Mouse (Mus musculus) neural tube, embryonic 14.5 days (tissue): ENCODE data around the gene Begain. TPM values are rescaled to one million over a fixed set of nuclear protein-coding genes. Genes with fewer than 3 reads are reported as not detected.

Experiments used
- ATAC-seq: fragments of 200-750 bp; cut with Nextera tagmentation; 2 replicates; pipeline ENCODE4 v1.8.0; 2017; ENCODE audit warnings: low read depth, mild to moderate bottlenecking, moderate TSS enrichment, moderate library complexity
- H3K27ac ChIP-seq: fragments of 300-500 bp; sonication (generic); 2 replicates; pipeline ENCODE4 v1.5.1; 2014; ENCODE audit warnings: low read depth, mild to moderate bottlenecking, control low read depth, low read length, moderate library complexity, mixed read lengths
- H3K27me3 ChIP-seq: fragments of 300-500 bp; sonication (generic); 2 replicates; pipeline ENCODE4 v1.6.1; 2014; ENCODE audit warnings: low read length; ENCODE audit not compliant: control insufficient read depth, insufficient read depth
- H3K36me3 ChIP-seq: fragments of 300-500 bp; sonication (generic); 2 replicates; pipeline ENCODE4 v1.6.1; 2014; ENCODE audit warnings: low read length, mixed read lengths; ENCODE audit not compliant: control insufficient read depth, insufficient read depth
- H3K4me1 ChIP-seq: fragments of 300-500 bp; sonication (generic); 2 replicates; pipeline ENCODE4 v1.6.1; 2014; ENCODE audit warnings: low read length; ENCODE audit not compliant: control insufficient read depth, insufficient read depth
- H3K4me2 ChIP-seq: fragments of 300-500 bp; sonication (generic); 2 replicates; pipeline ENCODE4 v1.6.1; 2014; ENCODE audit warnings: mild to moderate bottlenecking, low read depth, low read length, control low read depth
- H3K4me3 ChIP-seq: fragments of 300-500 bp; sonication (generic); 2 replicates; pipeline ENCODE4 v1.5.1; 2014; ENCODE audit warnings: low read depth, low read length, control low read depth, mixed read lengths
- H3K9ac ChIP-seq: fragments of 300-500 bp; sonication (generic); replicated peaks from 2 replicates; pipeline ENCODE4 v1.6.1; 2014; ENCODE audit warnings: low read depth, mild to moderate bottlenecking, control low read depth, low read length, mixed read lengths
- H3K9me3 ChIP-seq: fragments of 300-500 bp; sonication (generic); 2 replicates; pipeline ENCODE4 v1.6.1; 2016; ENCODE audit warnings: low read length; ENCODE audit not compliant: control insufficient read depth
- WGBS: fragments of 180-500 bp; shearing (Covaris S2); extraction: QIAGEN DNeasy Blood & Tissue Kit; methylation state at CpG from one replicate; pipeline ENCODE4 v1.1.7; 2014; 5-methylcytosine and 5-hydroxymethylcytosine counted together
- polyA plus RNA-seq: library from polyadenylated mRNA; unstranded; fragments of >200 nt; fragmentation: Nextera tagmentation; extraction: Ambion mirVana; gene quantifications from 2 replicates; pipeline ENCODE4 v1.2.1, GENCODE M21; 2014

Begain gene
- polyA plus RNA-seq: 40.8 and 53.1 TPM in 2 replicates

DNA sequence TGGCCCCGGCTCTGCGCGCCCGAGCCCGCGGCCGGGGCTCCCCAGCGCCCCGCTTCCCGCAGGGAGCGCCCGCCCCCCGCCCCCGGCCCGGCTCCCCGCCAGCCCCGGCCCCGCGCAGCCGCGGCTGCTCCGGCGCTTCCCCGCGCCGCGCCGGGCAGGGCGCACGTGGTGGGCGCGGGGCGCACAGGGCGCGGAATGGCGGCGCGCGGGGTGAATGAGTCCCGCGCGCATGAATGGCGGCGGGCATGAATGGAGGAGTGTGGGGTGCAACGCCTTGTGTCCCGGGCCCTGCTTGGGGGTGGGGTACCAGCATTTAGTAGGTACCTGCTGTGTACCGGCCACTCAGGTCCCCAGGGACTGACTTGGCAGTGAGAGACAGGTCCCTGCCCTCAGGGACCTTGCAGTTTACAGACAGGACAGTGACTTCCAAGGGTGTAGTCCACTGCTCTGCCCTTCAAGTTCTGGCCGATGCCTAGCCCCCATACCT is at the start of gene Begain:
TSS of gene Begain (minus strand) at position 51 of the 487 bp plus-strand sequence.
- H3K4me2 ChIP-seq: peak within 1 kb of the TSS; percentile 73
- WGBS: under 1% methylated on average over 37 of the region's 48 CpGs
- H3K4me1 ChIP-seq: peaks cover 12% of the 10 kb centered on the region
- H3K27ac ChIP-seq: peak within 1 kb of the TSS; percentile 45; the same call in 1 of the 2 replicates
- peak within 1 kb of the TSS; percentile 79 for H3K9ac ChIP-seq
- no peaks in the 10 kb centered on the region for H3K36me3 ChIP-seq
- peak; percentile 68 for ATAC-seq
- H3K4me3 ChIP-seq: peak within 1 kb of the TSS; percentile 59
- no peaks in the 10 kb centered on the region for H3K9me3 ChIP-seq
- no peaks in the 10 kb centered on the region; the same call in 1 of the 2 replicates for H3K27me3 ChIP-seq

DNA sequence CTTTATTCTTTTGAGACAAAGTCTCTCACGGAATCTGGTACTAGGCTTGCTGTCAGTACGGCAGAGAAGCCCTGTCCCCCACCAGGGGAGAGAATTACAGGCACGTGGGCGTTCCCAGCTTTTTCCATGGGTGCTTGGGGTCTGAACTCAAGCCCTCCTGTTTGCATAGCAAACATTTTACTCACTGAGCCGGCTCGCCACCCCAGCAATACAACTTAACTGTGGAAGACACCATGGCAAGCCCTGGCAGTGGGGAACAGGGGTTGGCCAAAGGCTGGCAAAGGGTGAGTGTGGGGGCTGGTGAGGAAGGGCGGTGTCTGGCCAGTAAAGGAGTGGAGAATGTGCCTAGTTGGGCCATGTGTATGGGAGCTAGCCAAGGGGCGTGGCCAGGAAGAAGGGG is 47.7 kb upstream of the Begain start:
- WGBS: 73% methylated on average over 8 of the region's 8 CpGs
- H3K9me3 ChIP-seq: no peaks in the 10 kb centered on the region
- no peak overlapping the region for H3K4me2 ChIP-seq
- H3K27ac ChIP-seq: no peak overlapping the region
- no peak overlapping the region for H3K4me3 ChIP-seq
- no peak for ATAC-seq
- H3K4me1 ChIP-seq: peaks cover 12% of the 10 kb centered on the region
- no peaks in the 10 kb centered on the region for H3K36me3 ChIP-seq
- H3K27me3 ChIP-seq: no peaks in the 10 kb centered on the region
- H3K9ac ChIP-seq: no peak overlapping the region

- Histone ChIP-seq H3K9ac (no peak overlapping the region), H3K27ac (no peak overlapping the region), H3K9me3 (no peaks in the 10 kb centered on the region), H3K4me2 (no peak overlapping the region), H3K4me1 (peaks cover 12% of the 10 kb centered on the region), H3K4me3 (no peak overlapping the region), H3K36me3 (no peaks in the 10 kb centered on the region), H3K27me3 (no peaks in the 10 kb centered on the region)
- ATAC-seq: no peak
- 72% methylated on average over 10 of the region's 10 CpGs for WGBS
Measured at GRCm38 (mm10) chr12:109115161-109115560, 47.1 kb upstream of the Begain start.

DNA sequence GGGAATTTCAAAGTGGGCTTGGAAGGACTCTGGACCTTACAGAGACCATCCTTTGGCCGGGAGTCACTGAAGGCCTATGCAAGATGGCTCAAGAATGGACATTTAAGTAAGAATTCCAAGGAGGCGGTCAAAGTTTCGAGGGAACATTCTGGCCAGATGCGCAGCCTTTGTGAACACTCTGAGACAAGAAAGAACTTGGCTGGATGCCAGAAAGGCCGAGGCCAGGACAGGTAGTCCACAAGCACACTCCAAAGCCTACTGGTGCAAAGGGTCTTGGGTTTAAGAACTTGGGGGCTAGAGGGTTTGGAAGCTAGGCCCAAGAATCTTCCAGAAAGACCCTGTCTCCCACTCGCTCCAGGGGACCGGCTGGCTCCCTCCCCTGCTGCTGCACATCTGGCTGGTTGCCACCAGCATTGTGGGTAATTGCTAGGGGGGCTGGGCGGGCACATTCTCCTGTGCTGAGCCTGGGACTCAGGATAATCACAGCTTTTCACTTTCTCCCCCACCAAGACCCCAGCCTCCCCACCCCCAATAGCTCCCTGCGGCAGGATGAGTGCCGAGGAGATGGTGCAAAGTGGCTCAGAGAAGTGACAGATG is 45.1 kb upstream of the Begain start:
- 44% methylated on average over 10 of the region's 10 CpGs for WGBS
- Histone ChIP-seq H3K4me1 (peaks cover 12% of the 10 kb centered on the region), H3K9me3 (no peaks in the 10 kb centered on the region), H3K4me2 (no peak overlapping the region), H3K27ac (peak overlapping the region; percentile 48; the same call in 1 of the 2 replicates), H3K27me3 (no peaks in the 10 kb centered on the region), H3K9ac (no peak overlapping the region), H3K36me3 (no peaks in the 10 kb centered on the region), H3K4me3 (no peak overlapping the region)
- ATAC-seq: no peak

GRCm38 (mm10) chr12:109112354-109112995 is 44.5 kb upstream of the Begain start:
- ATAC-seq: no peak
- no peak overlapping the region for H3K4me2 ChIP-seq
- WGBS: 46% methylated on average over 9 of the region's 9 CpGs
- H3K27ac ChIP-seq: peak overlapping the region; percentile 48; the same call in 1 of the 2 replicates
- H3K4me3 ChIP-seq: no peak overlapping the region
- no peak overlapping the region for H3K9ac ChIP-seq
- no peaks in the 10 kb centered on the region for H3K27me3 ChIP-seq
- H3K4me1 ChIP-seq: peaks cover 12% of the 10 kb centered on the region
- no peaks in the 10 kb centered on the region for H3K9me3 ChIP-seq
- H3K36me3 ChIP-seq: no peaks in the 10 kb centered on the region

DNA sequence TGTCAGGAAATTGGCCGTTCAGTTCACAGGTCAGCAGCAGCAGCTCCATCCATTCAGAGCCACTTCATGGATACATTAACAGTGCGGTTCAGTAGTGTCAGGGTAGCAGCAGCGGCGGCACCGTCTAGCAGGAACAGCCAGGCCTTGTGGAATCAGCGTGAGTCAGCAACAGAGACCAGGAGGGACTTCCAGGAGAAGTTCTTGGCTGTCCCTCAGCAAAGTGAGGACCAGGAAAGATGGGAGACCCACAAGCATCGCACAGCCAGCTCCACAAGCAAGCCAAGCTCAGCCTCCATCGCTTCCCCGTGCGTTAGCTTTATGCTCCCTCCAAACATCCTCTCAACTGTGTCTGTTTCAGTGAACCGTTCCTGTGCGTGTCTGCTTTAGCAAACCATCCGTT is 40.9 kb upstream of the Begain start:
- no peak overlapping the region for H3K4me2 ChIP-seq
- H3K27ac ChIP-seq: no peak overlapping the region
- WGBS: 90% methylated on average over 13 of the region's 13 CpGs
- no peaks in the 10 kb centered on the region for H3K9me3 ChIP-seq
- no peak for ATAC-seq
- peaks cover 12% of the 10 kb centered on the region for H3K4me1 ChIP-seq
- no peak overlapping the region for H3K4me3 ChIP-seq
- H3K9ac ChIP-seq: no peak overlapping the region
- no peaks in the 10 kb centered on the region for H3K27me3 ChIP-seq
- H3K36me3 ChIP-seq: no peaks in the 10 kb centered on the region

DNA sequence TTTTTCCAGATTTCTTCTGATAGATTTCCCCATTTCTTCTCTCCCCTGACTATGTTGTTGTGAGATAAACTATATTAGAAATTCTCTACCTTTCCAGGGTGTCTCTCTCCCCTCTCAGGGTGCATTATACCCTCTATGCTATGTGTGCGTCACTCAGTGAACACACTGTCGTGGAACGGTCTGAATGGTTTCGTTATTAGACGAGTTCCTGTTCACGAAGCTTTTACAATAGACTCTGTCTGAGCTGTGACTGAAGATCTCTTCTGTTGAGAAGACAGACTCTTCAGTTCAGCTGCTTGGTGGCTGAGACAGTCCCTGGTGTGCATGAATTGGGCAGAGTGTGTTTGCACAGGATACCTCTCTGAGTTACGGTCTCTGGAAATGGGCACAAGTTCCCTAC is 32.4 kb upstream of the Begain start:
- Histone ChIP-seq H3K4me1 (no peaks in the 10 kb centered on the region), H3K9ac (no peak overlapping the region), H3K4me2 (no peak overlapping the region), H3K27me3 (no peaks in the 10 kb centered on the region), H3K27ac (no peak overlapping the region), H3K36me3 (no peaks in the 10 kb centered on the region), H3K4me3 (no peak overlapping the region), H3K9me3 (no peaks in the 10 kb centered on the region)
- 89% methylated on average over 7 of the region's 7 CpGs for WGBS
- ATAC-seq: no peak

GRCm38 (mm10) chr12:109090456-109091130 is 22.6 kb upstream of the Begain start:
- Histone ChIP-seq H3K36me3 (no peaks in the 10 kb centered on the region), H3K4me3 (no peak overlapping the region), H3K27ac (no peak overlapping the region), H3K4me2 (no peak overlapping the region), H3K9me3 (no peaks in the 10 kb centered on the region), H3K9ac (no peak overlapping the region), H3K4me1 (no peaks in the 10 kb centered on the region), H3K27me3 (no peaks in the 10 kb centered on the region)
- no peak for ATAC-seq
- WGBS: 70% methylated on average over 13 of the region's 13 CpGs

GRCm38 (mm10) chr12:109090041-109090440 is 22.0 kb upstream of the Begain start:
- WGBS: 84% methylated on average over 14 of the region's 14 CpGs
- H3K4me3 ChIP-seq: no peak overlapping the region
- H3K9ac ChIP-seq: no peak overlapping the region
- no peaks in the 10 kb centered on the region for H3K27me3 ChIP-seq
- no peak overlapping the region for H3K4me2 ChIP-seq
- H3K36me3 ChIP-seq: no peaks in the 10 kb centered on the region
- no peak overlapping the region for H3K27ac ChIP-seq
- no peak for ATAC-seq
- H3K4me1 ChIP-seq: no peaks in the 10 kb centered on the region
- no peaks in the 10 kb centered on the region for H3K9me3 ChIP-seq
